Mouse (Mus musculus) right cerebral cortex, postnatal 36 days (tissue): ENCODE measurements around the gene Eif2b3.

Experiments
- DNase-seq, 2 experiments: peaks; one replicate each; pipeline ENCODE4 v3.0.0; 2022; ENCODE audit warnings: low spot score in 2 of 2, mixed read lengths in 1 of 2

Gene Eif2b3

DNA sequence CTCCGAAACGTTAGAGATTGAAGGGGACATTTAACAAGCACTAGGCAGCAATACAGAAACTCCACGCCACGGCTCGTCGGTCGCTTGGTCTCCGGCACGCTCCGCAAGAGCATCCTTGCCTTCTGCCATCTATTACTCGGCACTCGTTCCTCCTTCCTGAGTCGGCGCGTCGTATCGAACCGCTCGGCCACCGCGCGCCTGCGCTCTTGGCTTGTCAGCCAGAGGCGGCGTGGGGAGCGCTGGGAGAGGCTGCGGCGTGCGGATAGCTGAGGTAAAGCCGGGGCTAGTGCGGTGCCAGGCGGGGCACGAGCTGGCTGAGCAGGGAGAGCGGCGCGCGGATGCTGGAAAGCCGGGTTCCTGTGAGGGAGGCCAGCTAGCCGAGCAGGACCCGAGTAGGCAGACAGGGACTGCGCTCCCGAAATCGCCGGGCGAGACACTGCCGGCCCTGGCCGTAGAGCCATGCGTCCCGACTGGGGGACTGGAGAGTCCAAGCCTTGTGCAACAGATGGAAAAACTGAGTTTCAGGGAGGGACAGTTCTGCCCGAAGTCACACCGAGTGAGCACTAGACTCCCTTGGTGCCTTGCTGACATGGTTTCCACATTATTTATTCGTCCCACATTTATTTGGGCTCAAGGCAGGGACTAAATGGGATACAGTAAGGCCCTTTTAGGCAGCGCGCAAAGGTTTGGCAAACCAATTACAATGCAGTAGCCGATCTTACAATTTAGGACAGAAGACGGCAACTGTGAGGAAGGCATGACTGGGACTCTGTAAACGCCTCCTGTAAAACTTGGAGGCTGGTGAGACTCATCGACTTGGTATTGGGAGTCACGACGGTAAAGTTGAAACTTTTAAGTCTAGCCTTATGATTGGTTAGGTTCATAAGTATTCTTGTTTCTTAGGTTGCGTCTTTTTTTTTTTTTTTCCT, at the start of gene Eif2b3:
Gene Eif2b3 (plus strand): TSS at position 197 of the 929 bp plus-strand sequence.
- DNase-seq: peak; percentile 86 to 87

DNA sequence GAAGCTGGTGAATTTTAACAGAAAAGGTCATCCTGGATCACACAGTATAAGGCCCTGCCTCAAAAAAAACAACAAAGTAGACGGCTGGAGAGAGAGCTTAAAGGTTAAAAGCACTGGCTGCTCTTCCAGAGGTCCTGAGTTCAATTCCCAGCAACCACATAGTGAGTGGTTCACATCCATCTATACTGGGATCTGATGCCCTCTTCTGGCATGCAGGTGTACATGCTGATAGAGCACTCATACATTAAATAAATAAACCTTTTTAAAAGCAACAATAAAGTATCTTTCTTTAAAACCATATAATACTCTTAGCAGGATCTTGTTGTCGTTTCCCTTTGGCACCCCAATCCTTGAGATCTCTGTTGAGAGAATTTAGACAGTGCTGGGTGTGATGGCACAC, 42.7 kb upstream of the Eif2b3 start:
- DNase-seq: no peak

DNA sequence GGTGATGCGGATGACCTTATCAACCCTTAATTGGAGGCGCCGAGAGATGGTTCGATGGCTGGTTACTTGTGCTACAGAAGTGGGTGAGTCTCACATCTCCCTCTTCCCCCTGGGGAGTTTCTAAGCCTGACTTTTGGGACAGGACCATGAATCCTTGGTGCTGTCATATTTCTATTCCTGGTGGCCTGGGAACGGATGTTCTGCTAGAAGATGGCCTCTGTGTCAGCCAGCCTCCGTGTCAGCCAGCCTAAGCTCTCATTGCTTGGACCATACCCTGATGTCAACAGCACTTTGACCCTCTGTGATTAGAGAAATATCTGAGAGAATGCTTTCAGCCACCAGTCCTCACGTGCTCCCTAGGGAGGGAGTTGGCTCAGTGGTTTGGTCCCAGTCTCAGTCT, 33.5 kb upstream of the Eif2b3 start:
- DNase-seq: no peak

DNA sequence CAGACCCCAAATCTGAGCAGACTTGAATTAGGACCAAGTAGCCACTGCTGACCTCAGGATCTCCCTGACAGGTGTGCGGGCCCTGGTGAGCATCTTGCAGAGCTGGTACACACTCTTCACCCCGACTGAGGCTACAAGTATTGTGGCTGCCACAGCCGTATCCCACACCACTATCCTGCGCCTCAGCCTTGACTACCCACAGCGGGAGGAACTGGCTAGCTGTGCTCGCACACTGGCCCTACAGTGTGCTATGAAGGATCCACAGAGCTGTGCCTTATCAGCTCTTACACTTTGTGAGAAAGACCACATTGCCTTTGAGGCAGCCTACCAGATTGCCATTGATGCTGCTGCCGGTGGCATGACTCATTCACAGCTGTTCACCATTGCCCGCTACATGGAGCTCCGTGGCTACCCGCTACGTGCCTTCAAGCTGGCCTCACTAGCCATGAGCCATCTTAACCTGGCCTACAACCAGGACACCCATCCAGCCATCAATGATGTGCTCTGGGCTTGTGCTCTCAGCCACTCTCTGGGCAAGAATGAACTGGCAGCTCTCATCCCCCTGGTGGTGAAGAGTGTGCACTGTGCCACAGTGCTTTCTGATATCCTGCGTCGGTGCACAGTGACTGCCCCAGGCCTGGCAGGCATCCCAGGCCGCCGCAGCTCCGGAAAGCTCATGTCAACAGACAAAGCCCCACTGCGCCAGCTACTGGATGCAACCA, 32.6 kb upstream of the Eif2b3 start:
- DNase-seq: peak in 1 of 2 experiments; percentile 48

DNA sequence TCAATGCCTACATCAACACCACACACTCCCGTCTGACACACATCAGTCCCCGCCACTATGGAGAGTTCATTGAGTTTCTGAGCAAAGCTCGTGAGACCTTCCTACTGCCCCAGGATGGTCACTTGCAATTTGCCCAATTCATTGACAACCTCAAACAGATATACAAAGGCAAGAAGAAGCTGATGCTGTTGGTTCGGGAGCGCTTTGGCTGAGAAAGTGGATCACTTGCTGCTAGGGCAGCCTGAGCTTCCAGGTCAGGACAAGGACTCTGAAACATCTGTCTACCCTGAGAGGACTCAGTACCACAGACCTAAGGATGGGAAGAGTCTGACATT, 32.1 kb upstream of the Eif2b3 start:
- no peak for DNase-seq

DNA sequence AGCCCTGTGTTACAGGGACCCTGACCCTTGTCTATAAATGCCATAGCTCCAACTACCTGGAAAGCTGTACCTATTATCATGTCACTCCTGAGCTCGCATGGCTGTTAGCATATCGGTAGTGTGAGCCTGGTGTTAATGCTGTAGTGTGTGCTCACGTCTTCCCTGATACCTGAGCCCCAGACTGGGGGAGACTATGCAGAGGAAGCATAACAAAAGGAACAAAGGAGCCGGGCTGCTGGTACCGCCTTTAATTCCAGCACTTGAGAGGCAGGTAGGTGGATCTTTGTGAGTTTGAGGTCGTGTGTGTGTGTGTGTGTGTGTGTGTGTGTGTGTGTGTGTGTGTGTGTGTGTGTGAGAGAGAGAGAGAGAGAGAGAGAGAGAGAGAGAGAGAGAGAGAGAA, 29.5 kb upstream of the Eif2b3 start:
- no peak for DNase-seq

DNA sequence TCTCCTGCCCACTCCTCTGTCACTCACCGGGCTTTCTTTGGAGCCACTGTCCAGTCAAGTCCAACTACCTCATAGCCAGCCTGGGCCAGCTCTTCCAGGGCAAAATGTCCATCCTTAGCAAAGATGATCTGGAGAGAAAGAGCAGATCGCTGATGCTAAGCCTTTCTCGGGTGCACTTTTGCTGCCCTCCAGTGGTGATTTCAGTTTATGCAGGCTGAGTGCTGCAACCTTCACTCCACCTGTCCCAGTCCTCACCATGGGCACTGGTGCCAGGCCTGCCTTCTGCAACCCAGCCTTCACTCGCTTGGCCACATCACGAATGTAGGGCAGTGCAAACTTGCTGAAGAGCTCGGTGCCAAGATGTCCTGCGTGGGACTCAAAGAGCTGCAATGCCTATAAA, 27.8 kb upstream of the Eif2b3 start:
- peak; percentile 68 to 77 for DNase-seq

DNA sequence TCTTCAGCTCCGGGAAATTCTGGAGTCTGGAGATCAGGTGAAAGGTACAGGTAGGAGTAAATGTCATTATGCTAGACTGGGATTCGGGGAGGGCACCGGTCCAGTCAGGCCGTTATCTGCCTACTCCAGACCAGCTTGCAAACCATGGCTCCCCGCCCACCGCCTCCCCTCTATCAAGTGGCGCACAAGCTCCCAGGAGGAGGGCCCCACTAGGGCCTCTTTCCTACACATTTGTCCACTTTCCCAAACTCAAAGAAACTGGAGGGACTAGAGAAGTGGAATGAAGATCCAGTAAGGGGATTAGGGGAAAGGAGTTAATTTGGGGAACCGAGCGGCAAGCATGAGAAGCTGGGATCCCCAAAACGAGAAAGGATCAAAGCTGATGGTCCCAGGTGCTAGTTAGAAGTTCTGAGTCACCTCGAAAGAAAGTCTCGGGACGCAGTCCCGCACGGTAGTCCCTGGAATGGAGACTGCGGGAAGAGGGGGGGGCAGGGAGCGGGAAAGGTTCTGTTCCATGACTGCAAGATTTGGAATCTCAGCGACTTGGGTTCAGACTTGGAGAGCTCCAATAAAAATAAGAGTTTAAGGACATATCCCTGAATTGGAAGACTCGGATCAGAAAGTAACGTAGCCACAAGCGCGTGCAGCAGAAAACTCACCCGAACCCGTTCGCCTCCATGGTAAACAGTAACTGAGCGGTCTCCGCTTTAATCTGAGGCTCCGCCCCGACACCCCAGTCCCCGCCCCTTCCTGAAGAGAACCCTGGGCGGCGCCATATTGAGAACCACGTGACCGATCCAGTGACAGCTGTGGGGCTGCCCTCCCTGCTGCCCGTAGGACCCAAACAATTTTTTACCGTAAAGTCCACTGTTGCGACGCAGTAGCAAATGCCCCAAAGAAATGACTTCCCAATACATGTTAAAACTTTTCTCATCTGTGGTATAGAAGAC, 25.3 kb upstream of the Eif2b3 start, which contains the start of gene Urod:
Gene Urod (minus strand): TSS at position 742 of the 950 bp plus-strand sequence.
- peak; percentile 92 to 93 for DNase-seq

DNA sequence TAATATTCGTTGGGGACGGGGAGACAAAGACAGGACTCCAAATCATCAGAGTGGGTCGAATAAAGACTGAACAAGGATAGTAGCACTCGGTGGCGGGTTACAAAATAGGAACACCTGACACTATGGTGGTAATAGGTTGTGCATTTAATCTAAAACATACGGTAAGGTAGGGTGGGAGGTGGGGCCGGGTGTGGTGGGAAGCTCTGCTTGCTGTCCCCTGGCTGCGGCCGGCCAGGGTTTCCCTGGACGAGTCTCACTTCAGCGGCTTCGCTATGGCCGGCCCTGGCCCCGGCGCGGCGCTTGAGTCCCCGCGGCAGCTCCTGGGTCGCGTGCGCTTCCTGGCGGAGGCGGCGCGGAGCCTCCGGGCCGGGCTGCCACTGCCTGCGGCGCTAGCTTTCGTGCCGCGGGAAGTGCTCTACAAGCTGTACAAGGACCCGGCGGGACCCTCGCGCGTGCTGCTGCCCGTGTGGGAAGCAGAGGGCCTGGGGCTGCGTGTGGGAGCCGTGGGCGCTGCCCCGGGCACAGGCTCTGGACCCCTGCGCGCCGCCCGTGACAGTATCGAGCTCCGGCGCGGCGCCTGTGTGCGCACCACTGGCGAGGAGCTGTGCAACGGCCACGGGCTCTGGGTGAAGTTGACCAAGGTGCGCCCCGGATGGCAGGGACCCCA, 23.9 kb upstream of the Eif2b3 start, which contains the start of gene Hectd3:
Gene Hectd3 (plus strand): TSS at position 187 of the 667 bp plus-strand sequence.
- DNase-seq: no peak

DNA sequence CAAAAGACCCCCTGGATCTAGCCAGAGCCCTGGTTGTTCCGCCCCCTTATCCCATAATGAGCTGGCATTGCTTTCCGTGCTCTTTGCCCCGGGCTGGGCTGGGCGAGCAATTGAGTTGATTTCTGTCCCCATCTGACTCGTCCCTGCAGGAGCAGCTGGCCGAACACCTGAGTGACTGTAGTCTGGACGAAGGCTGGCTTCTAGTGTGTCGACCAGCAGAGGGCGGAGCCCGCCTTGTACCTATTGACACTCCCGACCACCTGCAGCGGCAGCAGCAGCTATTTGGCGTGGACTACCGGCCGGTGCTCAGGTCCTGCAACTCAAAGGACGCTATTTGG, 23.4 kb upstream of the Eif2b3 start:
- no peak for DNase-seq

DNA sequence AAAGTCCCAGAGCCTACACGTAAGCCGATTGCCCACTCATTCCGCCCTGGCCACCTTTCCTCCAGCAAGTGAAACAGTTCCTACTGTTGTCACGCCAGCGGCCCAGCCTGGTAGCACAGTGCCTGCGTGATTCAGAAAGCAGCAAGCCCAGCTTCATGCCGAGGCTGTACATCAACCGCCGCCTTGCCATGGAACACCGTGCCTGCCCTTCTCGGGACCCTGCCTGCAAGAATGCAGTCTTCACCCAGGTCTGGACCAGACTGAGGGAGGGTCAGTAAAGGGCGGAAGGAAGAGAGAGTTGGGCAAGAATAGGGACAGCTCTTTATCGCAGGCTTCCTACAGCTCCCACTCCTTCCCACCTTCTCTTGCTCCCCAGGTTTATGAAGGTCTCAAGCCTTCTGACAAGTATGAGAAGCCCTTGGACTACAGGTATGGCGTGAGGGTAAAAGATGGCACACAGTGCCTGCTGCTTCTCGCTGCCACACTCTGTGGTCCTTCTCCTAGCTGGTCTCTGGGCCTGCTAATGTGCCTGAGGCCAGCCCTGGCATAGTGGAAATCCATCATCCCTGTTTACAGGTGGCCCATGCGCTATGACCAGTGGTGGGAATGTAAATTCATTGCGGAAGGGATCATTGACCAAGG, 19.6 kb upstream of the Eif2b3 start:
- DNase-seq: no peak

DNA sequence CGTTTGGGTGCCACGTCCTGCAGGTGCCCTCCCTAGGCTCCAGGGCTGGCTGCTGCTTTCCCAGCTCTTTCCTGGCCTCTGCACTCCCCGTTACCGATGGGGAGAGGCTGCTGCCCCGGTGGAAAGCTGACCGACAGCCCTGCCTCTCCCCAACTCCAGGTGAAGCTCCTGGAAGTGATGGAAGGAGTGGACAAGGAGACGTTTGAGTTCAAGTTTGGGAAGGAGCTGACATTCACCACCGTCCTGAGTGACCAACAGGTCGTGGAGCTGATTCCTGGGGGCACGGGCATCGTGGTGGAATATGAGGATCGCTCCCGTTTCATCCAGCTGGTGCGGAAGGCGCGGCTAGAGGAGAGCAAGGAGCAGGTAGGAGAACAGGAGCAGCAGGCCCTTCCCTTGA, 17.2 kb upstream of the Eif2b3 start:
- no peak for DNase-seq

DNA sequence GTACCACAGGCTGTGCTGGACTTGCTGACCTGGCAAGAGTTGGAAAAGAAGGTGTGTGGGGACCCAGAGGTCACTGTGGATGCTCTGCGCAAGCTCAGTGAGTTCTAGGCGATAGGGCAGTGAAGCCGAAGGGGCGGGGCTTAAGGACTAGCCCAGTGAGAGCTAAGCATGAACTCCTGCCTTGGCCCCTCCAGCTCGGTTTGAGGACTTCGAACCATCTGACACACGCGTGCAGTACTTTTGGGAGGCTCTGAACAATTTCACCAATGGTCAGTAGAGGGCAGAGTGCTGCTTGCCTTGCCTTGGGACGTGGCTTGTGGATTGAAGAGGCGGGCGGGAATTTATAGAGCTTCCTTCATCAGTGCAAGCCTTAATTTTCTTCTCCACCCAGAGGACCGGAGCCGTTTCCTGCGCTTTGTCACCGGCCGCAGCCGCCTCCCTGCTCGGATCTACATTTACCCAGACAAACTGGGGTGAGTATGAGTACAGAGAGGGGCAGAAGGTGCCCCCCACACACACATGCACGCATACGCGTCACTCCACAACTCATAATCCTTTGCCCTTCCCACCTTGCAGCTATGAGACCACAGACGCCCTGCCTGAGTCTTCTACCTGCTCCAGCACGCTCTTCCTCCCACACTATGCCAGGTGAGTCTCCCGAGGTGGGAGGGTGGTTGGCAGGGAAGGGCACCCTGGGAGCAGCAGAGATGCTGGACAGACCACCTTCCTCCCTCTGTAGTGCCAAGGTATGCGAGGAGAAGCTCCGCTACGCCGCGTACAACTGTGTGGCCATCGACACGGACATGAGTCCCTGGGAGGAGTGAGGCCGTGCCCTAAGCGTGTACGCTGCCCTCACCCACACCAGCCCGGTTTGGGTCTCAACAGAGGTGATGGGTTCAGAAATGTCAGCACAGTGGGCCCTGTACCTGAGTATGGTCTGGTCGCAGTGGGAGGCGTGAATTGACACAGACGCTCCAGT, 16.4 kb upstream of the Eif2b3 start:
- peak in 1 of 2 experiments; percentile 55 for DNase-seq

DNA sequence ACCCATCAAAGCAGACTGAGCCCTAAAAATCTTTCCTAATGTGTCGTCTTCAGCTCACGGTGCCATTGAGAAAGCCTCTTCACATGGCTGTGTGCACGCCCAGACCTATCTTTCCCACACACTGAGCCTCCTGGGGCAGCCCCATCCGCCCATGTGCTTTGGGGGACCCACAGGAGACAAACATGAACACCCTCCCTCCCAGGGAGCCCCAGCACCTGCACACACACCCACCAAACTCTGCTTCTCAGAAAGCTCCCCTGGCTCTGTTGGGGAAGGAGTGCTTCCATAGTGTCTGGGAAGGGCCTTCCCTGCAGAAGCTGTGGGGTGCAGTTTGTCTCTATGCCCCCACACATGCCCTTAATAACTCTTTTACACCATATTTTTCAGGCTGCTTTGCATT, 14.6 kb upstream of the Eif2b3 start:
- DNase-seq: no peak

DNA sequence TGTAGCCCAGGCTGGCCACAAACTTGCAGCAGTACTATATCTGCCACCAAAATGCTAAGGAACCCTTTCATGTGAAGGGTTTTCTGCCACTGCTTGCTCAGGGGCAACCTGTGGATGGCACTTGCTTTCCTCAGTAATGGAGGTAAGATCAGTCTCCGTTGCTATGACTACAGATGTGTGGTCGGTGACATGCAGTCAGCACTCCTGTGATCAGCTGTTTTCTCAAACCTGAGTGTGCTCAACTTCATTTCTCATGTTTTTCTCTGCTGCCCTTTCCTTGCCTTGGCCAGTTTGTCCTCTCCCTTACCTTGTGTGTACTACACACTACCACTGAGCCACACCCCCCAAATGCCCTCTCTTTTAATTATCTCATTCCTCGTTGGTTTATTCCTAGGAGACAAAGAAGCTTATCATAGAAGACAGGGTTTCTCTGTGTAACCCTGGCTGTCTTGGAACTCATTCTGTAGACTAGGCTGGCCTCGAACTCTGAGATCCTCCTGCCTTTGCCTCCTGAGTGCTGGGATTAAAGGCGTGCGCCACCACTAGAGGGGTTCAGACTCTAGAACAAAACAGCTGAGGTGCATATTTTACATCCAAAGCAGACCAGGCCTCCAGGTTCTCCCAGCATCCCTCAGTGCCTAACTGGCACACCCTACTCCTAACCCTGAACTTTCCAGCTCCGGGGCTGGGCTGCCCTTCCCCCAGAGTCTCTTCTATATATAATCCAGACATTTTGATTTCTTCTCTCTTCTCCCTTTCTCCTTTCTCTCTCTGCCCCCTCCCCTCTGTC, 13.4 kb upstream of the Eif2b3 start:
- no peak for DNase-seq

DNA sequence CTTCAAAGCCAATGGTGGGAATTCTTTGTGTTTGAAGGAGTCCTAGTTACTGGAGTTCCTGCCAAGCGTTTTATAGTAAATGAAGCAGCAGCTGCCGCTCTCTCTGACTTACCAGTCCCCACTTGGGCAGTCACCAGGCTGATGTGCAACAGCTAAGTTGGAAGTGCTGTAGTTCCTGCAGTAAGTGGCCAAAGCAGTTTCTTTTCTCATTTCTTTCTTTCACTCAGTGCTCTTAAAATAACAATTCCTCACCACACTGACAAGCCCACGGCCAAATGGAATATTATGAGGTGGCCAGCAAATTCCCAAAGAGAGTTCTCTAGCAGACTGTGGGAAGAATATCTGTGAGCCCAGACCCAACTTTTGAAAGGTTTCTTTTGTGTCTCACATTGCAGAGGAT, 12.1 kb upstream of the Eif2b3 start:
- no peak for DNase-seq

DNA sequence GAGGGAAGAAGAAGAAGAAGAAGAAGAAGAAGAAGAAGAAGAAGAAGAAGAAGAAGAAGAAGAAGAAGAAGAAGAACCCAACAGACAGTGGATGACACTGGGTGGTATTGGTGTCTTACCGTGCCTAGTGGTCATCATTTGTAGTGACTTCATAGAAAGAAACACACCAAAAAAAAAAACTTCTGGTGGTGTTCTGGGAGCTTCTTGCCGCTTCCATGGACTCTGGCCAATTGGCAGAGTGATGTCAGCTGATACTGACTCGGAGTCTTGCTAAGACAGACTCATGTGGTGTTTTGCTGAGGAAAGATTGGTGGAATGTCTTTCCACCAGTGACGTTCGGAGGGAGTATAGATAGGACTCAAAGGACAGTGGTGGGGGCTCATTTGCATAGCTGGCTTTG, 9.0 kb upstream of the Eif2b3 start:
- no peak for DNase-seq

DNA sequence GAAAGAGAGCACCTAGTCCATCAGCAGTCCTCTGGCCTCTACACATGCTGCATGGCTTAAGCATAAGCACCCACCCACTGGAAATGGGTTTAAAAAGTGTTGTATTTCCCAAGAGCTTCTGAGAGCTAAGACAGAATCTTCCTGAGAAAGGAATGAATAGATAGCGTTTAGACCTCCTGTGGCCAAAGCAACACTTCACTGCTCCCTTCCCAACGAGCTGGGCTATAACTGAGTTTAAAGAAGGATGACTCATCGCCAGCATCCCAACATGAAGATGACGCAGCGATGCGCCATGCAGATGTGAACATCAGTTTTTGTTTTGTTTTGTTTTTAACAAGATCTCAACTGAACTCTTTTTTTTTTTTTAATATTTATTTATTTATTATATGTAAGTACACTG, 5.6 kb upstream of the Eif2b3 start:
- DNase-seq: no peak

DNA sequence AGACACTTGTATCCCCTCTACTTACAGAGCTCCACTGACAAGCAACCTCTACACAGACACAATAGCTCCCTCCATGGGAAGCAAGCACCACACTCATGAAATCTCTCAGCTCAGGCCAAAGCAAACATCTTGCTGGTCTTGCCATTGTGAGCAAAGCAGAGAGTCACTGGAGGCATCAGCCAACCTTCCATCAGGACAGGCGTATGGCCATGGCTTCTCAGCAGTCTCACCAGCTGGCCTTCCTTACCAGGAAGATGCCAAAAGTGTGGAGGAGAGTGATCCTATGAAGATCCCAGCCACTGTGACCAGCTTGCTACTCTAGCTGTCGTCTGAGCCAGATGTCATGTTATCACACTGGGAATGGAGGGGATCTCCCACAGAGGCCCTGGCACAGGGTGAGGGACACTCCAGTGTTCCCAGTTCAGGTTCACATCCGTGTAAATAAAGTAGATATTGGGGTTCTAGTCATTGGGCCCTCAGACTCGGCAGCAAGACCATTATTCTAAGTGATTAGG, 4.2 kb upstream of the Eif2b3 start:
- no peak for DNase-seq
